Mouse (Mus musculus) embryo, embryonic 10 days (tissue): ENCODE results near the gene Bmt2.
A peak's percentile ranks its signal among the peaks of the same experiment; 100 is the strongest.

Experiments used
- DNase-seq: peaks from one replicate; pipeline ENCODE4 v3.0.0-alpha.2; 2015; ENCODE audit warnings: low spot score

Gene Bmt2

GRCm38 (mm10) chr6:13677818-13678282 lies at the start of gene Bmt2:
Bmt2 (minus strand) TSS chr6:13677966.
- DNase-seq: peak; percentile 98

- no peak for DNase-seq
Observed at GRCm38 (mm10) chr6:13722166-13722565, 44.4 kb upstream of the Bmt2 start.

DNA sequence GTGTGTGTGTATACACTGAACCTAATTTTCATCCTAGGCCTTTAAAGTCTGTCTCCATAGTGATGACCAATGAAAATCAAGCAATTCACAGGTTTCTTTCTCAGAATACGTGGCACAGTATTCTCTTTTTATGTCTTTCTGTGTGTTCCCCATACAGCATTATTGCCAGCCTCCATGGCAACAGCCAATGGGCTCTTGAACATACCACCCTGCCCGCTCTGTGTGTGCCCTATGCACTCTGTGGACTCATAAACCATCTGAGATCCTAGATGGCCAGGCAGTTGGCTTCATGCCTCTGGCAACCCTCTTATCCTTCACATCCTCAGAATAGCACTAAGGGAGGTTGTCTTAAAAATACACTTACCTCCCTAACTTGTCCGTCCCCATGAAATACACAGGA lies 37.1 kb upstream of the Bmt2 start:
- DNase-seq: no peak

DNA sequence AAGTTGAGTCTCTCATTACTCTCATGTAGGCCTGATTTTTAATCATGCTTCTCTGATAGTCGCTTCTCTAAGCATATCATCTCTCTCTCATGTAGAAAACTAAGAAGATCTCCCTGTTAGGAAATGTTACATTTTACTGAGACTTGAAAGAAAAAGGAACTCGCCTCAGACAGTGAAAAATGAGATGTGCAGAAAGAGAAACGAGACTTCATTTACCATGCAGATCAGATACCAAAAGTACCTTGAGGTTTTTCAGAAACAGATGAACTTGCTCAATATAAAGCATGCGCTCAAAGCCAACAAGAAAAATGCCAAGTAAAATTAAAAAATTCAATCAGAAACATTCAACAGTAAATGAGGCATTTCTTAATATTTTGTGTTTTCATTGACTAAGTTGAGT lies 19.1 kb upstream of the Bmt2 start:
- DNase-seq: no peak

DNA sequence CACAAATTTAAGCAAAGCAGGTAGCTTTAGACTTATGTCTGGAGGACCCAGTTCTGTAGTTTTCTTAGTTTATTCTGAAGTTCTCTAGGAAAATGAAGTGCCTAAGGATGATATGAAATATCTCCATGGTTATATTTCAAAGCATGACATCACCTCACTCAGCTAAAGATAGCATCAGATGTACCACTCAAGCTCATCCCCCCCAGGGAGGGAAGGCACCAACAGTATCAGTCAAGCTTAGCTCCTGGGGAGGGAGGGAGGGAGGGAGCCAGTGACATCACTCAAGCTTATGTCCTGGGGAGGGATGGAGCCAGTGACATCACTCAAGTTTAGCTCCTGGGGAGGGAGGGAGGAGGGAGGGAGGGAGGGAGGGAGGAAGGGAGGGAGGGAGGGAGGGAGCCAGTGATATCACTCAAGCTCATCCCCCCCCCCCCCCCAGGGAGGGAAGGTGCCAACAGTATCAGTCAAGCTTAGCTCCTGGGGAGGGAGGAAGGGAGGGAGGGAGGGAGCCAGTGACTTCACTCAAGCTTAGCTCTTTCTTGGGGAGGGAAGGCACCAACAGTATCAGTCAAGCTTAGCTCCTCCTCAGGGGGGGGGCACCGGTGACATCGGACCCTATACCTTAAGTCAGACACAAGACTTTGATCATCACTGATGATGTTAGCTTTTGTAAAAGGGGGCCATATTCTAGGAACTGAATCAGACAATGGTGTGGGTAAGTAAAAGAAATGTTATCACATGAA lies 17.5 kb upstream of the Bmt2 start:
- DNase-seq: no peak

DNA sequence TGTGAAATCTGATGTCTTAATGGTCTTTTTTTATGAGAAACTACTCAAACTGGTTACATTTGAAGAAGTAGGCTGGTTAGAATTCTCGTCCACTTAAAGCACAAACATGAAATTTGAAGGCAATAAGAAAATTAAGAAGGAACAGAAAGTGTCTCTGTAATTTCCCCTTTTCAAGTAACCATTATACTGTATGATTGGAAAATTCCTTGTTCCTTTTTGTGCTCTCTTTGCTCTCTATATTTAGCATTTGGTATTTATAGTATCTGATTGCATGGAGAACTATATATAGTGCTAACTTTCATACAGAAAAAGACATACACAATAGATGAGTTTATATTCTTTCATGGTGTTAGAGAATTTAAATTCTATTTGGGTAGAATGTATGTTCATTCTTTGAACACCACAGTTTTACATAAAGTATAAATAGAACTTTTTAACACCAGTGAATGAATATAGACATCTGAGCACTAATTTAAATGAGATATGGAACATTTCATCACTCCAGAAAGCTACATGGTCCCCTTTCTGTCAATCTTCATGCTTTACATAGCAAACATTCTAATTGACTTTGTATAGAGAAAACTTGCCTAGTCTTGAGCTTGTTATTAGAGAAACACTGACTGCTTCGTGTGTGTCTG lies 14.0 kb upstream of the Bmt2 start:
- no peak for DNase-seq

- no peak for DNase-seq
Observed at GRCm38 (mm10) chr6:13690398-13690797, 12.6 kb upstream of the Bmt2 start.

- DNase-seq: no peak
Observed at GRCm38 (mm10) chr6:13683929-13684595, 6.3 kb upstream of the Bmt2 start.

- DNase-seq: no peak
Observed at GRCm38 (mm10) chr6:13678349-13678748, 583 bp upstream of the Bmt2 start.

DNA sequence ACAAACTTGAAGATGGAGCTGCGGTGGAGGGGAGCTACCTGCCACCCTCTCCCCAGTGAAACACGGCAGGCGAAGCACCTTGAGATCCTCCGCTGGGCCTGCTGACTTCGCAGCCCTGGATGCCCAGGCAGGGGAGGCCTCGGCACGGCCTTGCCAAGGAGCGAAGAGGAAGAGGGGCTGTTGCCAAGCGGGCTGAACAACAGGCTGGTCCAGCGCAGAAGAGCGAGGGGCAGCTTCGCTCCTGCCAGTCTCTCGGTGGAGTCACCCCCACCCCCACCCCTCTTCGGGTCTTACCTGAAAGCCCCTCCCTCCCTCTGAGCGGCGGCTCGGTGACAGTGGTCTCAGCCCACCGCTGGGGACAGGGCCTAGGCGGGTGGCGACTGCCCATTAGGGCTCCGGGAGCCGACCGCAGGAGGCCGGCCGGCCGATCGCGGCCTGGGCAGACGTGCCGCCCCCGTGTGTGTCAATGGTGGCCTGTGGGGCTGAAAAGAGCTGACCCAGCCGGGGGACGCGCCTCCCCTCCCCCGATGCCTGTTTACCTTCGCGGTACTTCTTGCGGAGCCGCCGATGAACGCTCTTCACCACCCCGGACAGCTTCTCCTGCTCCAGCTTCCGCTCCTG lies 515 bp downstream of the Bmt2 start:
- DNase-seq: peak; percentile 61

GRCm38 (mm10) chr6:13676196-13676595 lies 1.6 kb downstream of the Bmt2 start:
- no peak for DNase-seq

GRCm38 (mm10) chr6:13674600-13675305 lies 3.0 kb downstream of the Bmt2 start:
- no peak for DNase-seq

DNA sequence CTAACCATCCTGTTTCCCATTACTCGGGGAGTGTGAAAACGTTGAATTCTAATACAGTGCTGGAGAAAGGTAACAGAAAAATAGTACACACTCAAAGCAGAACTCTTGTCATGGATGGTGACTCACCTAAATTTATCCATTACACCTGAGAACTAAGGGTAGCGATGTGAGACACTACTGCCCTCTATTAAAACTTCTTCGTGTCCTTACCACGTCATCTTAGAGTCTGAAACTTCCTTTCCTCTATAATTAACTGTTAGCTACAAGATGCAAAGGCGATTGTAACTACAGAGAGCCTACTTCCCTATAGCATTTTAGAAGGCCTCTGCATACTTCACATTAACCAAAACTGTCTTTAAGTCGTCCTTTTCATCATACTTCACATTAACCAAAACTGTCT lies 12.1 kb downstream of the Bmt2 start:
- no peak for DNase-seq

DNA sequence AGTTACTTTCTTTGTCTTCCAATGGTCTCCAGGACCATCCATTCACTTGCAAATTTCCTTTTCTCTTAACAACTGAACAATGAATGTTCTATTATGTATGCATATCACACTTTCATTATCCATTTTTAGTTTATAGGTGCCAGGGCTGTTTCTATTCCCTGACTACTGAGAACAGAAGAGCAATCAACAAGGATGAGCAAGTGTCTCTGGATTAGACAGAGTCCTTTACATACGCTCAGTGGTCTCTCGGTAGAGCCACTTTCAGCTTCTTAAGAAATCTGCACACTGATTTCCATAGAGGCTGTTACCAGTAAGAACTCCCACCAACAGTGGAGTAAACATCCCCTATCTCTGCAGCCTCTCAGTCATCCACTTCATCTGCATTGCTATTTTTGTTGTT lies 19.8 kb downstream of the Bmt2 start:
- DNase-seq: no peak

- no peak for DNase-seq
Observed at GRCm38 (mm10) chr6:13654081-13654480, 23.7 kb downstream of the Bmt2 start.

GRCm38 (mm10) chr6:13652284-13652683 lies 25.5 kb downstream of the Bmt2 start:
- DNase-seq: no peak

- no peak for DNase-seq
Observed at GRCm38 (mm10) chr6:13650854-13651253, 26.9 kb downstream of the Bmt2 start.

- no peak for DNase-seq
Observed at GRCm38 (mm10) chr6:13648305-13648704, 29.5 kb downstream of the Bmt2 start.

- peak; percentile 37 for DNase-seq
Observed at GRCm38 (mm10) chr6:13636582-13636989, 41.2 kb downstream of the Bmt2 start.

DNA sequence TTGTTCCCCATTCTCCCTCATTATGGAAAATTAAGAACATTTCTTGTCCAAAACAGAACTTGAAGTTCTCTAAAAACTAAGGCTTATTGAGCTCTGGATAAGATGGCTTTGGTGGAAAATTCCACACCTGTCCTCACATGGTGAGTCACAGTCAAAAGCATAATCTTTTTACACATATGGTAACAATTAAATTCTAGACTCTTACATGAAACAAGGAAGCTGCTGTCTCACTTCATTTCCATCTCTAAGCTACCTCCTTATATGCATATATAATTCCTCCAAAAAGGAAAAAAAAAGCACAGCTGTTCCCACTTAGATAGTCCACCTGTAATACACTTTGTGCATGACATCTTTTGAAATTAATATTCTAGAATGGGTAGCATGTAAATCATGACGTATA lies 45.2 kb downstream of the Bmt2 start:
- no peak for DNase-seq

GRCm38 (mm10) chr6:13630607-13631006 lies 47.2 kb downstream of the Bmt2 start:
- DNase-seq: no peak

DNA sequence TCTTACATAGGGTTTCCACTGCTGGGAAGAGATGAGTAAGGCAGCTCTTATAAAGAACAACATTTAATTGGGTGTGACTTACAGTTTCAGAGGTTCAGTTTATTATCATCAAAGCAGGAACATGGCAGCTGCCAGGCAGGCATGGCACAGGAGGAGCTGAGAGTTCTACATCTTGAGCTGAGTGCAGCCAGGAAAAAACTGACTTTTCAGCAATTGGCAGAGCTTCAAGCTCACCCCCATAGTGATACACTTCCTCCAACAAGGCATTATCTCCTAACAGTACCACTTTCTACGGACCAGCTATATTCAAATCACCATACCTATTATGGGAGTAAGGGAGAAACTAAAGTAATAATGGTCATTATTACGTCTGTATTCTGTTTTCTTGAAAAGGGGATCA lies 58.1 kb downstream of the Bmt2 start:
- no peak for DNase-seq
